ENCODE assay signal across 18 mouse cellular contexts in the genomic region with DNA sequence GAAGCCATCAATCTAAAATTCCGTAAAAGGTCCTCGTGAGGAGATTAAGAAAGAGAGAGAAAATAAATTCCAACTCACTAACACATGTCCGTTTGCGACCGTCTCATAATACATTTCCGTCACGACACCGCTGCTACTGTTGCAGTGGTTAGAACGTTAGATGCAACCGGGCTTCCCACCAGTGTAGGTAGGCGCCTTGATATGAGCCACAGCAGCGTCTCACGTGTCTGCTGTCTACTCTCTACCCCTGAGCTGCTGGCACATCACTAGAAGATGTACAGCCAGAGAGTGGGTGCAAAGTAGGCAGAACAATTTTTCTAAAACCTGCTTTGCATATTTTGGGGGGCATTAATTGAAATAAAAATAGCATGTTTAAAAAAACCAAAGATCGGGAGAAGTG.
A peak's percentile ranks its signal among the peaks of the same experiment; 100 is the strongest.
DNase-seq lines count a peak whose midpoint lies in the region; ATAC-seq lines count a peak whose summit lies in the region.
"Had no signal": no experiment of that assay in that cellular context is flagged by ENCODE, and none has a peak within 500 bp of the region (broad histone marks: within the 10 kb centered on the region; RNA-seq: fewer than 3 reads in every experiment).

No protein-coding gene starts in this region.

- peak; percentile 2 to 30 for DNase-seq in layer of hippocampus, adult 18-20 months (ENCODE audit: low spot score in 2 of 2)
- DNase-seq in layer of hippocampus, adult 11-12 months (ENCODE audit: low spot score), result no peak
- DNase-seq in right cerebral cortex, adult 18-20 months, result peak; percentile 46
- no peak for DNase-seq in right cerebral cortex, postnatal 14 days
- peak; percentile 6 to 14 for DNase-seq in frontal cortex, postnatal 25 days (ENCODE audit: low spot score in 2 of 2)
- peak; percentile 21 to 23 for DNase-seq in left cerebral cortex, postnatal 36 days (ENCODE audit: low spot score in 2 of 2)
- DNase-seq in gastrocnemius, postnatal 4 days (ENCODE audit: low spot score in 2 of 2), result no peak
- DNase-seq: adrenal gland, postnatal 36 days; cerebellum, adult 11-12 months; cerebellum, postnatal 10 days; kidney, adult 9 months; kidney, postnatal 14 days; lung, embryonic 14.5 days had no signal

- ATAC-seq in monocyte, adult 5-6 weeks (replicated peaks; ENCODE audit: insufficient number of reproducible peaks, low FRiP score, low TSS enrichment, poor library complexity, severe bottlenecking), result no peak
- ATAC-seq: forebrain, embryonic 14.5 days; hindbrain, embryonic 16.5 days; intestine, embryonic 15.5 days; Patski had no signal

- intact Hi-C loops in left cerebral cortex, postnatal 36 days (cut with DNase I), result no loop called here

Comparison
In these comparisons a context has a peak if more than half of its experiments do, and no peak if none do; other contexts are left out.
1. DNase-seq: peak in layer of hippocampus, adult 18-20 months (2 of 2), right cerebral cortex, adult 18-20 months (single experiment), frontal cortex, postnatal 25 days (2 of 2) and left cerebral cortex, postnatal 36 days (2 of 2); none in layer of hippocampus, adult 11-12 months (single experiment), right cerebral cortex, postnatal 14 days (single experiment) and gastrocnemius, postnatal 4 days (0 of 2).